Mouse (Mus musculus) brain, embryonic 14.5 days (tissue): ENCODE results near the gene Bank1. TPM values are rescaled to one million over a fixed set of nuclear protein-coding genes. Genes with fewer than 3 reads are reported as not detected.
"Not testable (repeated sequence)": the region's sequence is repeated elsewhere in the genome, so short reads cannot be mapped to it uniquely, and the experiment has no call there.

Source experiments
- DNase-seq: peaks from one replicate; pipeline ENCODE4 v3.0.0-alpha.2; 2011; ENCODE audit warnings: low read depth
- CTCF ChIP-seq: fragments of 200-500 bp; IDR thresholded peaks from 2 replicates; pipeline ENCODE4 v1.5.1; 2012; ENCODE audit warnings: inconsistent platforms, mild to moderate bottlenecking, moderate library complexity, borderline replicate concordance; ENCODE audit not compliant: insufficient read depth, insufficient read length; ENCODE audit errors: extremely low read depth
- POLR2A ChIP-seq: fragments of 200-500 bp; IDR thresholded peaks from 2 replicates; pipeline ENCODE4 v1.6.1; 2012; ENCODE audit warnings: mild to moderate bottlenecking, inconsistent platforms, borderline replicate concordance; ENCODE audit not compliant: poor library complexity, insufficient read depth, insufficient read length, severe bottlenecking; ENCODE audit errors: extremely low read depth
- polyA plus RNA-seq: library from polyadenylated mRNA; depleted of rRNA; stranded (reverse); fragments of >200 nt; gene quantifications from 2 replicates; pipeline ENCODE4 v1.2.3, GENCODE M21; 2012

Gene Bank1
- polyA plus RNA-seq, 1 experiment = 0.16 TPM

DNA sequence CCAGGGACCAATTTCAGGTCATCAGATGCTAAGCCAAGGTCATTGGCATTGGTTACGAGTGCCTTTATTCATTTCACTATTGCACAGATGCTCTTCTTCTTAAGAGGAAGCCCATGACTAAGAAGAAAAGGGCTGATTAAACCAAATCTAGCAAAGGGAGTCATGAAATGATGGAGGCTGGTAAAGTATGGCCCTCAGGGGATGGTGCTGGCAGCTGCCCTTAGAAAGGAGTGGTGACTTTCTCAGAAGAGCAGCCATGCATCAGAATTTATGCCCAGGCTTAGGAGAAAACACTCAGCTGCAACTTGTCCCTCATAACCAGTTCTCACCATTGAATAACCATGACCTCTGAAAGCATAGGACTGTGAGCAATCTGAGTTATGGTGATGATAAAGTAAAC, 17.4 kb downstream of the Bank1 start:
- TF ChIP-seq CTCF (no peak), POLR2A (no peak)
- DNase-seq = no peak

DNA sequence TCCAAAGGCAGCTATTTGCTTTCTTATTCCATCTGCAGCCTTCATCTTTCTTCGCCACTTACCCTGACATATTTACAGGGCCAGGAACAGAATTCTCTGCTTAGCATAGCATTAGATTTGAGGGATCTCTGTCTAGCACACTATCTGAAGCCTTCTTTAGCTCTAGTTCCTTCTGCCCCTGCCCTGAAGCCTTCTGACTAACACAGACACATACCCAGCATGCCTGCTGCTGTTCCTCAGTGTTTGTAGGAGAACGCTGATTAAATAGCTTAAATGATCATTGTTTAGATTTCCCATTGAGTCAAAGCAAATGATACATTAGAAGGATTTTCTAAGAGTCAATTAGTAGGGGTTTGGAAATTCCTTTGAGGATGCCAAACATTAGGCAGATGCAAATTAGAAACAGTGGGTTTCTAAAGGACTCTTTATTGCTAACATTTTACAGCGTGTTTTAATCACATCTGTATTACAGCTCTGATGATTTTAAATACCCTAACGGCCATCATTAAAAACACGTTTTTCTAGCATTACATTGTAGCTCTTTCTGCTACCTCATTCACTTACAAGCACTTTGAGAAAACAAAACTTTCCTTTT, 19.2 kb downstream of the Bank1 start:
- peak; percentile 54 for DNase-seq
- TF ChIP-seq POLR2A = no peak
- no peak for TF ChIP-seq CTCF

DNA sequence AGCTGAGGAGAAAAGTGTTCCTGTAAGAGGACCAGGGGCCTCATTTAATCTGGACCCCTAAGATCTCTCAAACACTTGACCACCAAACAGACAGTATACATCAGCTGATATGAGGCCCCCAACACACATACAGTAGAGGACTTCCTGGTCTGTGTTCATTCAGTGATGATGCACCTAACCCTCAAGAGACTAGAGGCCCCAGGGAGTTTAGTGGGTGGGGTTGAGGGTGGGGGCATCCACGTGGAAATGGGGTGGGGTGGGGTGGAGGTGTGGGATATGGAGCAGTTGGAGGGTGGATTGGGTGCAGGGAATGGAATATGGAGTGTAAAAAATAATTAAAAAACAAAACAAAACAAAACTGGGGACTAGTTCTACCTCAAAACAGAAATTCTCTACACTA, 23.3 kb downstream of the Bank1 start:
- TF ChIP-seq POLR2A (no peak), CTCF (no peak)
- no peak for DNase-seq

DNA sequence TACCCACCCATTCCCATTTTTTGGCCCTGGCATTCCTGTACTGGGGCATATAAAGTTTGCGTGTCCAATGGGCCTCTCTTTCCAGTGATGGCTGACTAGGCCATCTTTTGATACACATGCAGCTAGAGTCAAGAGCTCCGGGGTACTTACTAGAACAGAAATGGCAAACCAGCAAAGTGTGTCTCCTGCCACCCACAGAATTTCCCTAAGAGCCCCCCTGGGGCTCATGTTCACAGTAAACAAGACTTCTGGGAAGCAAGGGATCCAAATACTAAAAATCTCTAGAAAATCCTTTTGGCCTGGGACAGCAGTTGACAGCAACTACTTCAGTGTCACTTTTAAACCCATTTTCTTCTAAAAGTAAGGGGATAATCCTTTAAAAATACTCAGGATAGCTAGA, 25.1 kb downstream of the Bank1 start:
- not testable (repeated sequence) for DNase-seq

DNA sequence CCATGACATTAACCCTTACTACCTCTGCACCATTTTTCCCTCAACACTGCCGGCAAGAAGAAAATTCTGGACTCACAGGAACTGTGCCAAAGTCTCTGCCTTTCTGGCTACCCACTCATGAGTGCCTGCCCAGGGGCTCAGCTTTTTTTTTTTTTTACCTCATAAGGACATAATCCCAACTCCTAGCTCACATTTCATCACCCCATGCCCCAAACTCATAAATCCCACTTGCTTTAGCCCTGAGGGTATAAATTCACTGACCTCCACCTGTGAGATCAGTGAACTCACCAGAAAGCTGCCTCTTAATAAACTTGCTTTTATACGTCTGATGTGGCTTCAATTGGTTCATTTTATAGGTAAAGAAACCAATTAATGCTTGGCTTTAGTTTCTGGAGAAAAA, 28.5 kb downstream of the Bank1 start:
- TF ChIP-seq CTCF = no peak
- no peak for TF ChIP-seq POLR2A
- no peak for DNase-seq

DNA sequence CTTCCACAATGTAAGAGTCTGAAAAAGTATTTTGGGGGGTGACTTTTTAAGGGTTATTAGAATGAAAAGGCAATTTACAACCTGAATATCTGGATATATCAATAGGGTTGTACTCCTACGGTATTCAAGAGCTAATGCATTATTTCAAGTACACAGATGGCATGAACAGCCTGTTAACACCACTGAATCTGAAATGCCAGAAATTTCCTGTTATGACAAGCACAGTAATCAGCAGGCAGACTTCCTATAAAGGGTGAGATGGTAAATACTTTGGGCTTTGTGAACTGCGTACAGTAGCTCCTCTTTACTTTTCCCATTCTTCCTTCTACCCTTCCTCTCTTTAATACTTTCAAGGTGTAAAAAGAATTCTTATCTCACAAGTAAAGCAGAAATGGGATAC, 30.6 kb downstream of the Bank1 start:
- DNase-seq = peak; percentile 73
- TF ChIP-seq POLR2A (no peak), CTCF (no peak)

DNA sequence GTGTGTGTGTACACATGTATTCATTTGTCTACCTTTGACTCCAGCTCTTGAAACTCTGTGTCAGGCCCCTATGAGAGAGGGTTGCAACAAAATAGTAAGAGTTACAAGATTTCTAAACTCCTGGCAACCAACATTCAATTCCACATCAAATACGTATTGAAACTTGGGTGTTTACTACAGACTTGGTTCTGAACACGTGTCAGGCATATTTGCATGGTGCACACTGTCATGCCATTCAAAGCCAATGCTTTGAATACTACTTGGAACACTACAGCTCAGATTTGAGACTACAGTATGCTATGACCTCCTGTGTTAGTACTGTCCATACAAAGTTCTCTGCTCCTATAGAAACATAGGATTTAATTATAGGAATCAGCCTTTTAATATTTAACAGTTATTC, 38.0 kb downstream of the Bank1 start:
- TF ChIP-seq POLR2A = no peak
- TF ChIP-seq CTCF = no peak

DNA sequence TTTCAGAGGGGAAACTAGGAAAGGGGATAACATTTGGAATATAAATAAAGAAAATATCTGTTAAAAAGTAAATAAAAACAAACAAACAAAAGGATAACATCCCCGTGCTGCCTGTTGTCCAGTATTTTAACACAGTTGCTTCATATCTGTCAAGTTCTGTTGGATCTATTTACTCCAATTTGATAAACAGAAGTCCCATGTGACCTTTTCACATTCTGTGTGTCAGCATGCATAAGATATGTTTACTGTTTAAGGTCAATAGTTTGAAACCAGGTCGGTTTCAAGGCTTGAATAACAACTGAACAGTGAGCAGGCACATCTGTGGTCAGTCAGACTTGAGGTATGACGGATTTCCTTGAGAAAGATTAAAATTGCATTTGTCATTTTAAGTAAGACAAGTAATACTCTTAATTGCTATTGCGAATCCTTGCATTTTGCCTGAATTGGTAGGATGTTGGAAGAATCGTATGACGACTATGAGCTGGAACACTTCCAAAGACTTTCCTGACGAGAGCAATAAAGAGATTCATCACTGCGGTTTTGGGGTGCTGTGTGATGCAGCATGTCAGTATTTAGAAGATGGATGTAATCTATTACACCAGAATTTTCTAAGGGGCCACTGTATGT, 60.8 kb downstream of the Bank1 start:
- no peak for DNase-seq
- no peak for TF ChIP-seq POLR2A
- no peak for TF ChIP-seq CTCF

More for the DNA sequence above, 38.0 kb downstream of the Bank1 start:
- DNase-seq = no peak

DNA sequence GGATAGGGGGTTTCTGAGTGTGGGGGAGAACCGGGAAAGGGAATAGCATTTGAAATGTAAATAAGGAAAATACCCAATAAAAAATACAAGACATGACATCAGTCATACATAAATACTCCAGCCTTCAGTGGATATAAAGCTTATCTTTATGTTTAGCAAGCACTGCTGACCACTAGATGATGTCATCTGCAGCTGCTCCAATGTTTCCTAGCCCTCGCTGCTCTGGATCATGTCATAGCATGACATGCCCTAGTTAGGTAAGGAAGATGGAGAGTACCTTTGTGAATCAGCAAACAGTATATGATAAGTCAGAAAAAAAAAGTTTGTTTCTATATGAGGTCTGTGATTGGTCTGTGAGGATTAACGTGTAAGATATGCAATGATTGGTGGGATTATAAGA, 68.1 kb downstream of the Bank1 start:
- DNase-seq = no peak
- TF ChIP-seq POLR2A (no peak), CTCF (no peak)

DNA sequence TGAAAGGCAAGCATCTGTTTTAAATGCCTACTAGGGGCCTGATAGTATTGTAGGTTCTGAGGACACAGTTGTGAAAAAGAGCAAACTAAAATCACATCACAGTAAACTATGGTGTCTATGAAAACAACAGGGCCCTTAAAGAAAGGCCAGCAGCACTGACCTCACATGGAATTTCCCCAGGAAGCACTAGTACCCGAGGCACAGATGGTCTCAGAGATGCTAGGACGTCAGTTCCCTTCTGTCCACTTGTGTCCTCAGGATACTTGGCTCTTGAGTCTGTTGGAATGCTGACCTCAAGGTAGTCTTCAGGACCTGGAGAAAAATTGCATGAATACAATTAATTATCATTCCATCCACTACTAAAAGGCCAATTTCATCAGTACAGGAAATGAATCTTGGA, 71.2 kb downstream of the Bank1 start:
- TF ChIP-seq POLR2A (no peak), CTCF (no peak)
- no peak for DNase-seq

DNA sequence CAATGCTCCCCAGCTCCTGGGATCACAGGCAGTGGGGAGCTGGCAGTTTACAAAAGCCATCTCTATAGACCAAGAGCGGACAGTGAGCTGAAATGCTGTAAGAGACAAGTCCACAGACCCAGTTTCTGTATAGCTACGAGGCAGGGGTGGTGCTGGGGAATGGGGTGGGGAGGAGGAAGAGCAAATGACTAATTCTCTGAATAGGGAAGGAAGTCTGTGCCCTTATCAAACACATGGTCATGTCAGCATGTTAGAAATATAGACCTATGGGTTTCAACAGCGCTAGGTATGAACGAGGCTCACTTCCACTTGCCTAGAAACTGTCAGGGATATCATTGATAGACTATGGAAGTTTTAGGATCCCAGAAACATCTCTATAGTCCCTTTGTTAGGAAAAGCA, 73.0 kb downstream of the Bank1 start:
- TF ChIP-seq CTCF = no peak
- no peak for TF ChIP-seq POLR2A
- no peak for DNase-seq

DNA sequence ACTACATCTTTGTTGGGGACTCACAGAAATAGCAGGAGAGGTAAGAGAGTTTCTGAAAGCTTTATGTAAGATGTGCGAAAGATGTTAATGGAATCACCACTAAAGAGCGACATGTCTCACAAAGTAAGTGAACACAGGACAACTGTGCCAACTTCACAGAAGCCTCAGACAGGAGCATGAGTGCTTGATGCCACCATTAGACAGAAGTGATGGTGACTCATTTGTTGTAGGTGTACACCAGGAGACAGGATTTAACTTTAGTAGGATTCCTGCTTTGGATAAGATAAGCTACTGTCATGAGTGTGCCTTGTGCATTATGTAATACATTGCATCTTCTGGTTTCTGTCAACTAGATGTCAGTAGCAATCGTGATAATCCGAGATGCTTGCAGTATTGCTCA, 74.3 kb downstream of the Bank1 start:
- no peak for DNase-seq
- TF ChIP-seq CTCF (no peak), POLR2A (no peak)
